ENCODE assay signal across 9 mouse cellular contexts in genomic region chr7:44647042-44647724, GRCm38 (mm10). TPM values are rescaled to one million over a fixed set of nuclear protein-coding genes. Genes with fewer than 3 reads are reported as not detected.
DNase-seq lines count a peak whose midpoint lies in the region; ATAC-seq and TF ChIP-seq lines count a peak whose summit lies in the region.
"Had no signal": no experiment of that assay in that cellular context is flagged by ENCODE, and none has a peak within 500 bp of the region (broad histone marks: within the 10 kb centered on the region; RNA-seq: fewer than 3 reads in every experiment).

No protein-coding gene starts in this region.

- CTCF ChIA-PET in Patski (lab: Charles Lee): interaction anchor here (1.0 kb wide), 1 partner anchor 8 kb away, joined by 4 read pairs; no protein-coding TSS in a partner anchor

- 51% methylated on average over 7 of the region's 7 CpGs for WGBS in hindbrain, embryonic 10.5 days
- 52% methylated on average over 7 of the region's 7 CpGs for WGBS in hindbrain, embryonic 12.5 days

- H3K4me1 ChIP-seq in hindbrain, embryonic 10.5 days (replicated peaks): peaks cover 2% of the 10 kb centered on the region; the same call in 1 of the 2 replicates
- H3K4me1 ChIP-seq in hindbrain, embryonic 12.5 days: no peaks in the 10 kb centered on the region

- H3K9me3 ChIP-seq in hindbrain, embryonic 10.5 days: no peaks in the 10 kb centered on the region
- H3K9me3 ChIP-seq in hindbrain, embryonic 12.5 days (replicated peaks): no peaks in the 10 kb centered on the region

- H3K36me3 ChIP-seq in hindbrain, embryonic 10.5 days: no peaks in the 10 kb centered on the region
- H3K36me3 ChIP-seq in hindbrain, embryonic 12.5 days: no peaks in the 10 kb centered on the region

- no peak for ATAC-seq in hindbrain, embryonic 12.5 days (ENCODE audit: low FRiP score)
- ATAC-seq in Patski: no peak
- ATAC-seq in megakaryocyte-erythroid progenitor cell, adult 5-6 weeks (replicated peaks; ENCODE audit: low FRiP score, low TSS enrichment, poor library complexity, severe bottlenecking): peak; percentile 63

- H3K27ac ChIP-seq in hindbrain, embryonic 10.5 days: no peak overlapping the region
- no peak overlapping the region for H3K27ac ChIP-seq in hindbrain, embryonic 12.5 days
- H3K27ac ChIP-seq: macrophage had no signal

- H3K9ac ChIP-seq in hindbrain, embryonic 12.5 days: no peak overlapping the region

- peak; percentile 55 for TF ChIP-seq CTCF in Patski (IDR thresholded peaks at IDR 0.05)

- peaks cover 42% of the 10 kb centered on the region for H3K27me3 ChIP-seq in hindbrain, embryonic 10.5 days (ENCODE audit: insufficient read depth, poor library complexity, severe bottlenecking)
- peaks cover 50% of the 10 kb centered on the region for H3K27me3 ChIP-seq in hindbrain, embryonic 12.5 days
- H3K27me3 ChIP-seq in Patski: no peaks in the 10 kb centered on the region

- intact Hi-C loops in gastrocnemius, postnatal 36 days (cut with DNase I): loop anchor here (10.0 kb wide), 1 partner anchor 178 kb away; no protein-coding TSS in a partner anchor

- POLR2A ChIA-PET in Patski (lab: Charles Lee): interaction anchor here (0.6 kb wide), 1 partner anchor 44 kb away, joined by 3 read pairs; no protein-coding TSS in a partner anchor

- no peak overlapping the region for H3K4me3 ChIP-seq in hindbrain, embryonic 10.5 days
- no peak overlapping the region for H3K4me3 ChIP-seq in hindbrain, embryonic 12.5 days

- no peak overlapping the region for H3K4me2 ChIP-seq in hindbrain, embryonic 12.5 days (replicated peaks)

- in situ Hi-C loops in Patski (cut with MboI; ENCODE audit: low pct_unique_long_range_greater_than_20kb): no loop called here

- DNase-seq in hindbrain, embryonic 10.5 days (ENCODE audit: low spot score): peak; percentile 58
- DNase-seq in Patski (ENCODE audit: low read depth, low spot score): no peak
- DNase-seq in cerebellum, postnatal 36 days: peak; percentile 94 to 95
- peak; percentile 44 to 47 for DNase-seq in gastrocnemius, postnatal 36 days
- DNase-seq in layer of hippocampus, adult 9-10 months (ENCODE audit: low spot score): peak; percentile 66
- DNase-seq in spleen, postnatal 36 days (ENCODE audit: low spot score in 2 of 2): peak; percentile 57 to 67

RNA-seq across cellular contexts. Expression of gene Myh14, which starts 23.5 kb away (rescaled TPM):
- polyA plus RNA-seq in hindbrain, embryonic 10.5 days (2016; fragmentation: Nextera tagmentation; extraction: Ambion mirVana): 1.5 and 2.4 TPM in 2 replicates
- polyA plus RNA-seq in hindbrain, embryonic 12.5 days (2016; fragmentation: Nextera tagmentation; extraction: Ambion mirVana): 3.9 and 4.3 TPM in 2 replicates
- polyA plus RNA-seq in Patski (2021): 0.31 TPM
- total RNA-seq in gastrocnemius, postnatal 36 days (2021): 10 to 100 TPM; 22.5 to 29.7 TPM
- total RNA-seq in megakaryocyte-erythroid progenitor cell, adult 5-6 weeks (2014; fragmentation: Nextera tagmentation): not detected in 2 replicates
- total RNA-seq in megakaryocyte-erythroid progenitor cell, adult 5-6 weeks (2017): not detected in 2 replicates
- polyA plus RNA-seq: macrophage had no signal

RNA-seq across cellular contexts. Expression of gene Kcnc3, which starts 56.7 kb away (rescaled TPM):
- polyA plus RNA-seq in hindbrain, embryonic 10.5 days (2016; fragmentation: Nextera tagmentation; extraction: Ambion mirVana): 1.3 and 1.5 TPM in 2 replicates
- polyA plus RNA-seq in hindbrain, embryonic 12.5 days (2016; fragmentation: Nextera tagmentation; extraction: Ambion mirVana): 3.4 and 3.8 TPM in 2 replicates
- 0.18 TPM for polyA plus RNA-seq in Patski (2021)
- 1 to 10 TPM; 5.3 to 5.7 TPM for total RNA-seq in gastrocnemius, postnatal 36 days (2021)
- 1.9 and 7.9 TPM in 2 replicates for total RNA-seq in megakaryocyte-erythroid progenitor cell, adult 5-6 weeks (2014; fragmentation: Nextera tagmentation)
- total RNA-seq in megakaryocyte-erythroid progenitor cell, adult 5-6 weeks (2017): 0.11 TPM in 1 of 2 replicates, not detected in the other
